Mouse (Mus musculus): ENCODE data around the gene Il3ra. TPM values are rescaled to one million over a fixed set of nuclear protein-coding genes. Genes with fewer than 3 reads are reported as not detected.
A peak's percentile ranks its signal among the peaks of the same experiment; 100 is the strongest.

Il3ra gene
- polyA plus RNA-seq, 1 experiment from 2014 or later = 6.6 TPM

DNA sequence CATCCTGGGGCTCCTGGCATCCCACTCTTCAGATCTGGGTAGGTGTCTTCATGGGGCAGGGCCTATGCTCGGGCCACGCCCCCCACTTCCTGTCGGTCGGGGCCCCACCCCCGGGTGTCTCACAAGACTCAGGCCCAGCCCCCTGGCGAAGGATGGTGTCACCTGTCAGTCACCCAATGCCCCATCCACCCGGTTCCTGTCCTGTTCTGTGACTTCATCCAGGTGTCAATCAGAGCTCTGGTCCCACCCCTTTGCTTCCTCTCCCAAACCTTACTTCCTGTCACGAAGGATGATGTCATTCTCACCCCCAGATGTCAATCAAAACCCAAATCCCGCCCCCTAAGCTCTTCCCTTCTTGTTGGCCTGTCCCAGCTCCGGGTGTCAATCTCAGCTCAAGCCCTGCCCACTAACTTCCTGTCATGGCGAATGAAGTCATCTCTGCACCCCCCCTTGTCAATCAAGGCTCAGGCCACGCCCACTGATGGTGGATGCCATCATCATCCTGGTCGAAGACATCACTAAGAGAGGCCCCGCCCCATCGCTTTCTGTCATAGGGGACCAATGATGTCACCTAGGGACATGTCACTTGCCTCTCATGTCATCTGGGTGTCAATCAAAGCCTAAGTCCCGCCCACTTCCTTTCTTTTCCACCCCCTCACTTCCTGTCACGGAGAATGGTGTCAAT lies 1.2 kb downstream of the Il3ra start:
- Histone ChIP-seq H3K4me1 (replicated peaks; ENCODE audit: insufficient read depth, low read length) (no peaks in the 10 kb centered on the region), H3K36me3 (ENCODE audit: insufficient read depth, low read length) (no peaks in the 10 kb centered on the region), H3K4me2 (ENCODE audit: low read length) (no peak overlapping the region), H3K9me3 (replicated peaks; ENCODE audit: low read length) (peaks cover 27% of the 10 kb centered on the region), H3K9ac (ENCODE audit: low read depth, low read length) (no peak overlapping the region), H3K27me3 (ENCODE audit: insufficient read depth, low read length) (no peaks in the 10 kb centered on the region), H3K27ac (no peak overlapping the region), H3K4me3 (replicated peaks; ENCODE audit: low read depth, low read length) (no peak overlapping the region)
- DNase-seq (ENCODE audit: low spot score) (peak; percentile 28), ATAC-seq (replicated peaks; ENCODE audit: low FRiP score, low read depth) (peak; percentile 2; the same call in 1 of the 2 replicates)
- WGBS = 89% methylated on average over 15 of the region's 17 CpGs
- TF ChIP-seq CTCF (IDR thresholded peaks at IDR 0.05; ENCODE audit: low read depth) = no peak

DNA sequence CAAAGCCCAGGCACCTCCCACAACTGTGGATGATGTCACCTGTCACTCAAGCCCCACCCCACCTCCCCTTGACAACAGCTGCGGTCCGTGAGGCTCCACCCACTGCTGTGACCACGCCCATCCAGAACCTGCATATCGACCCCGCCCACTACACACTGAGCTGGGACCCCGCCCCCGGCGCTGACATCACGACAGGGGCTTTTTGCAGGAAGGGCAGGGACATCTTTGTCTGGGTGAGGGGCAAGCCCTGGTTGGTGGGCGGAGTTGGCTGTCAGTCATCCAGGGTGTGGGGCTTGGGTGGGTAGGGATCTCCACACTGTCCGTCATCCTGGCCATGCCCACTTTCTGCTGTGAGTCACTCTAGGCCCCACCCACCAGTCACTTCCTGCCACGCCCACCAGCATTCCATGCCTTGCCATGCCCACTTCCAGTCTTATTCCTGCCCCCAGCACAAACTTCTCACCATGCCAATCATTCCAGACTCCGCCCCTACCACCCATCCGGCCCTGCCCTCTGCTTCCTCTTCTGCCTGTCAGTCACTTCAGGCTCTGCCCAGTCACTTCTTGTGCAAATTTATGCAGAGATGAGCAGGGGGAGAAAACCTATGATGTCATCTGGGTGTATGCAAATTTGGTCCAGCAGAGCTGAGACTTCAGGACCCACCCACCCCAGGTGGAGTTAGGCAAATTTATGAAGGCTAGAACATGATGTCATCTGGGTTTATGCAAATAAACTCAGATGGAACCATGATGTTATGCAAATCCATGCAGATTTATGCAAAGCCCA lies 2.0 kb downstream of the Il3ra start:
- peak; percentile 29 for DNase-seq (ENCODE audit: low spot score)
- no peaks in the 10 kb centered on the region for H3K27me3 ChIP-seq (ENCODE audit: insufficient read depth, low read length)
- H3K9me3 ChIP-seq (replicated peaks; ENCODE audit: low read length) = peaks cover 27% of the 10 kb centered on the region
- H3K4me3 ChIP-seq (replicated peaks; ENCODE audit: low read depth, low read length) = no peak overlapping the region
- no peak for ATAC-seq (replicated peaks; ENCODE audit: low FRiP score, low read depth)
- H3K4me1 ChIP-seq (replicated peaks; ENCODE audit: insufficient read depth, low read length) = no peaks in the 10 kb centered on the region
- H3K4me2 ChIP-seq (ENCODE audit: low read length) = no peak overlapping the region
- H3K36me3 ChIP-seq (ENCODE audit: insufficient read depth, low read length) = no peaks in the 10 kb centered on the region
- 96% methylated on average over 14 of the region's 14 CpGs for WGBS
- no peak for TF ChIP-seq CTCF (IDR thresholded peaks at IDR 0.05; ENCODE audit: low read depth)
- no peak overlapping the region for H3K27ac ChIP-seq
- H3K9ac ChIP-seq (ENCODE audit: low read depth, low read length) = no peak overlapping the region

- Histone ChIP-seq H3K4me1 (replicated peaks; ENCODE audit: insufficient read depth, low read length) (no peaks in the 10 kb centered on the region), H3K27ac (no peak overlapping the region), H3K9ac (ENCODE audit: low read depth, low read length) (no peak overlapping the region), H3K36me3 (ENCODE audit: insufficient read depth, low read length) (no peaks in the 10 kb centered on the region), H3K4me3 (replicated peaks; ENCODE audit: low read depth, low read length) (no peak overlapping the region), H3K9me3 (replicated peaks; ENCODE audit: low read length) (peaks cover 29% of the 10 kb centered on the region), H3K27me3 (ENCODE audit: insufficient read depth, low read length) (no peaks in the 10 kb centered on the region), H3K4me2 (ENCODE audit: low read length) (no peak overlapping the region)
- no peak for ATAC-seq (replicated peaks; ENCODE audit: low FRiP score, low read depth)
- 96% methylated on average over 26 of the region's 26 CpGs for WGBS
- no peak for TF ChIP-seq CTCF (IDR thresholded peaks at IDR 0.05; ENCODE audit: low read depth)
- no peak for DNase-seq (ENCODE audit: low spot score)
These were observed 2.8 kb downstream of the Il3ra start for GRCm38 (mm10) chr14:14348674-14349401.

DNA sequence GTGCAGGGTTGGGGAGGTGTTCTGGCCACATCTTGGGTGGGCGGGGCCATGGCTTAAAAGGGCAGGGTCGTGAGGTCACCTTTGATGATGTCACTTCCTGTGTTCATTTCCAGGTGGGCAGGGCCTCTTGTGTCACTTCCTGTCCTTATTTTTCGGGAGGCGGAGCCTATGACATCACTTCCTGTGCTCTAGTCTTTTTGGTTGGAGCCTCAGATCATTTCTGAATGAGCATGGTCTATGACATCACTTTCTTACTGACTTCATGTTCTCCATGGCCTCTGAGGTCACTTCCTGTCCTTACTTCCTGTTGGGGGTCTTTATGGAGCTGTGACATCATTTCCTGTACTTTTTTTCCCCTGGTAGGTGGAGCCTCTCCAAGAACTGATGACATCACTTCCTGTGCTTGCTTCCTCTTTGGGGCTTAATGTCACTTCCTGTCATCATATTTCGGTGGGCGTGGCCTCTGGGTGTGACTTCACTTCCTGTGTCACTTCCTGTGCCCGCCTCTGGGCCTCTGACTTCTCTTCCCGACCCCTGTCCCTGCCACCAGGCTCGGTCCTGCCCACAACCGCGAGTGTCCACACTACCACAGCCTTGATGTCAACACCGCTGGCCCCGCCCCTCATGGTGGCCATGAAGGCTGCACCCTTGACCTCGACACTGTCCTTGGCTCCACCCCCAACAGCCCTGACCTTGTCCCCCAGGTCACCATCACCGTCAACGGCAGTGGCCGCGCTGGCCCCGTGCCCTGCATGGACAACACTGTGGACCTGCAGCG lies 3.6 kb downstream of the Il3ra start:
- Histone ChIP-seq H3K9me3 (replicated peaks; ENCODE audit: low read length) (peaks cover 32% of the 10 kb centered on the region), H3K36me3 (ENCODE audit: insufficient read depth, low read length) (no peaks in the 10 kb centered on the region), H3K4me1 (replicated peaks; ENCODE audit: insufficient read depth, low read length) (no peaks in the 10 kb centered on the region), H3K27me3 (ENCODE audit: insufficient read depth, low read length) (no peaks in the 10 kb centered on the region), H3K4me2 (ENCODE audit: low read length) (no peak overlapping the region), H3K4me3 (replicated peaks; ENCODE audit: low read depth, low read length) (no peak overlapping the region), H3K27ac (no peak overlapping the region), H3K9ac (ENCODE audit: low read depth, low read length) (no peak overlapping the region)
- DNase-seq (ENCODE audit: low spot score) (no peak), ATAC-seq (replicated peaks; ENCODE audit: low FRiP score, low read depth) (no peak)
- whole genome bisulfite sequencing = 97% methylated on average over 20 of the region's 20 CpGs
- no peak for TF ChIP-seq CTCF (IDR thresholded peaks at IDR 0.05; ENCODE audit: low read depth)

- no peak overlapping the region for H3K27ac ChIP-seq
- DNase-seq (ENCODE audit: low spot score) (no peak), ATAC-seq (replicated peaks; ENCODE audit: low FRiP score, low read depth) (no peak)
- no peaks in the 10 kb centered on the region for H3K36me3 ChIP-seq (ENCODE audit: insufficient read depth, low read length)
- no peaks in the 10 kb centered on the region for H3K27me3 ChIP-seq (ENCODE audit: insufficient read depth, low read length)
- H3K4me2 ChIP-seq (ENCODE audit: low read length) = no peak overlapping the region
- WGBS = 97% methylated on average over 29 of the region's 29 CpGs
- H3K4me1 ChIP-seq (replicated peaks; ENCODE audit: insufficient read depth, low read length) = no peaks in the 10 kb centered on the region
- H3K4me3 ChIP-seq (replicated peaks; ENCODE audit: low read depth, low read length) = no peak overlapping the region
- H3K9ac ChIP-seq (ENCODE audit: low read depth, low read length) = no peak overlapping the region
- H3K9me3 ChIP-seq (replicated peaks; ENCODE audit: low read length) = peaks cover 35% of the 10 kb centered on the region
- TF ChIP-seq CTCF (IDR thresholded peaks at IDR 0.05; ENCODE audit: low read depth) = no peak
These were observed 4.4 kb downstream of the Il3ra start for GRCm38 (mm10) chr14:14350263-14351147.

Measured in kidney, postnatal 0 days (tissue).